Mouse (Mus musculus) urinary bladder, postnatal 14 days (tissue): ENCODE data around the gene Arhgap6.

Experiments
- DNase-seq: peaks from one replicate; pipeline ENCODE4 v3.0.0; 2021; ENCODE audit warnings: low spot score

Arhgap6 gene

GRCm38 (mm10) chrX:169112662-169113061, 317.8 kb downstream of the Arhgap6 start:
- peak; percentile 15 for DNase-seq

GRCm38 (mm10) chrX:169123115-169123772, 328.3 kb downstream of the Arhgap6 start:
- DNase-seq: no peak

- no peak for DNase-seq
Observed at GRCm38 (mm10) chrX:169123773-169124151, 328.9 kb downstream of the Arhgap6 start.

GRCm38 (mm10) chrX:169139758-169140157, 344.9 kb downstream of the Arhgap6 start:
- no peak for DNase-seq

- DNase-seq: no peak
Observed at GRCm38 (mm10) chrX:169140467-169140866, 345.6 kb downstream of the Arhgap6 start.

- DNase-seq: no peak
Observed at GRCm38 (mm10) chrX:169153805-169154204, 358.9 kb downstream of the Arhgap6 start.

GRCm38 (mm10) chrX:169158385-169158784, 363.5 kb downstream of the Arhgap6 start:
- no peak for DNase-seq

- DNase-seq: no peak
Observed at GRCm38 (mm10) chrX:169170981-169171380, 376.1 kb downstream of the Arhgap6 start.

GRCm38 (mm10) chrX:169173796-169174195, 378.9 kb downstream of the Arhgap6 start:
- peak; percentile 29 for DNase-seq

GRCm38 (mm10) chrX:169178634-169179033, 383.7 kb downstream of the Arhgap6 start:
- DNase-seq: no peak

- DNase-seq: no peak
Observed at GRCm38 (mm10) chrX:169187100-169187499, 392.2 kb downstream of the Arhgap6 start, which contains the start of gene Amelx. Gene Amelx (minus strand): TSS chrX:169187200.

GRCm38 (mm10) chrX:169210019-169210418, 415.1 kb downstream of the Arhgap6 start:
- no peak for DNase-seq

GRCm38 (mm10) chrX:169220064-169220463, 425.2 kb downstream of the Arhgap6 start:
- DNase-seq: peak; percentile 2

GRCm38 (mm10) chrX:169222357-169223062, 427.6 kb downstream of the Arhgap6 start:
- DNase-seq: no peak

GRCm38 (mm10) chrX:169255915-169256314, 461.0 kb downstream of the Arhgap6 start:
- no peak for DNase-seq

GRCm38 (mm10) chrX:169256741-169257140, 461.8 kb downstream of the Arhgap6 start:
- no peak for DNase-seq

GRCm38 (mm10) chrX:169261034-169261433, 466.1 kb downstream of the Arhgap6 start:
- no peak for DNase-seq

- no peak for DNase-seq
Observed at GRCm38 (mm10) chrX:169262212-169262611, 467.3 kb downstream of the Arhgap6 start.

- no peak for DNase-seq
Observed at GRCm38 (mm10) chrX:169263433-169264172, 468.7 kb downstream of the Arhgap6 start.

- DNase-seq: no peak
Observed at GRCm38 (mm10) chrX:169299579-169299978, 504.7 kb downstream of the Arhgap6 start.

- no peak for DNase-seq
Observed at GRCm38 (mm10) chrX:169302271-169303045, 507.6 kb downstream of the Arhgap6 start.

- peak; percentile 15 for DNase-seq
Observed at GRCm38 (mm10) chrX:169303945-169304344, 509.0 kb downstream of the Arhgap6 start.
